Mouse (Mus musculus) embryo, embryonic 10 days (tissue): ENCODE data around the gene Kank4.
"Not testable (repeated sequence)": the region's sequence is repeated elsewhere in the genome, so short reads cannot be mapped to it uniquely, and the experiment has no call there.

Experiments
- DNase-seq: peaks from one replicate; pipeline ENCODE4 v3.0.0-alpha.2; 2015; ENCODE audit warnings: low spot score

Kank4 gene

GRCm38 (mm10) chr4:98817184-98817911 is at the start of gene Kank4:
Kank4 (minus strand) TSS chr4:98817537.
- DNase-seq, result peak; percentile 75

- DNase-seq, result no peak
Measured at GRCm38 (mm10) chr4:98865386-98866237, 48.3 kb upstream of the Kank4 start.

GRCm38 (mm10) chr4:98864546-98864945 is 47.2 kb upstream of the Kank4 start:
- DNase-seq, result no peak

GRCm38 (mm10) chr4:98864094-98864493 is 46.8 kb upstream of the Kank4 start:
- DNase-seq, result no peak

GRCm38 (mm10) chr4:98863451-98863850 is 46.1 kb upstream of the Kank4 start:
- no peak for DNase-seq

- no peak for DNase-seq
Measured at GRCm38 (mm10) chr4:98858151-98858855, 41.0 kb upstream of the Kank4 start.

GRCm38 (mm10) chr4:98857037-98857648 is 39.8 kb upstream of the Kank4 start:
- no peak for DNase-seq

GRCm38 (mm10) chr4:98853926-98854325 is 36.6 kb upstream of the Kank4 start:
- no peak for DNase-seq

GRCm38 (mm10) chr4:98850485-98850884 is 33.1 kb upstream of the Kank4 start:
- DNase-seq, result not testable (repeated sequence)

GRCm38 (mm10) chr4:98847120-98847885 is 30.0 kb upstream of the Kank4 start:
- no peak for DNase-seq

- DNase-seq, result no peak
Measured at GRCm38 (mm10) chr4:98846396-98846795, 29.1 kb upstream of the Kank4 start.

GRCm38 (mm10) chr4:98845687-98846125 is 28.4 kb upstream of the Kank4 start:
- no peak for DNase-seq

GRCm38 (mm10) chr4:98845201-98845600 is 27.9 kb upstream of the Kank4 start:
- DNase-seq, result no peak

GRCm38 (mm10) chr4:98843906-98844597 is 26.7 kb upstream of the Kank4 start:
- DNase-seq, result no peak

- DNase-seq, result not testable (repeated sequence)
Measured at GRCm38 (mm10) chr4:98841251-98841650, 23.9 kb upstream of the Kank4 start.

- peak; percentile 48 for DNase-seq
Measured at GRCm38 (mm10) chr4:98840526-98840925, 23.2 kb upstream of the Kank4 start.

GRCm38 (mm10) chr4:98838913-98839312 is 21.6 kb upstream of the Kank4 start:
- DNase-seq, result no peak

GRCm38 (mm10) chr4:98837715-98838505 is 20.6 kb upstream of the Kank4 start:
- DNase-seq, result no peak

- DNase-seq, result peak; percentile 42
Measured at GRCm38 (mm10) chr4:98836519-98836918, 19.2 kb upstream of the Kank4 start.

- no peak for DNase-seq
Measured at GRCm38 (mm10) chr4:98834782-98835181, 17.4 kb upstream of the Kank4 start.
